Mouse (Mus musculus) left cerebral cortex, adult 18-20 months (tissue): Measurements from ENCODE around the gene Klf16. TPM values are rescaled to one million over a fixed set of nuclear protein-coding genes. Genes with fewer than 3 reads are reported as not detected.
"Not testable (repeated sequence)": the region's sequence is repeated elsewhere in the genome, so short reads cannot be mapped to it uniquely, and the experiment has no call there.

ENCODE experiments used
- DNase-seq, 2 experiments: peaks; one replicate each; pipeline ENCODE4 v3.0.0; 2021 to 2022; ENCODE audit warnings: low spot score in 2 of 2, mixed read lengths in 1 of 2
- total RNA-seq, 2 experiments: library from RNA; stranded (reverse); gene quantifications; 2 replicates each; pipeline ENCODE4 v1.2.3; 2021

Gene Klf16
- total RNA-seq, 2 experiments from 2014 or later, result 54.8 to 68.7 TPM

GRCm38 (mm10) chr10:80606737-80607350, 29.7 kb upstream of the Klf16 start:
- DNase-seq, result no peak

- DNase-seq, result no peak
Measured at GRCm38 (mm10) chr10:80606306-80606705, 29.2 kb upstream of the Klf16 start.

GRCm38 (mm10) chr10:80605721-80606120, 28.6 kb upstream of the Klf16 start, which contains the start of gene Gm49322:
Gene Gm49322, plus strand, starts transcription at chr10:80606021.
- DNase-seq, result not testable (repeated sequence)

GRCm38 (mm10) chr10:80604988-80605387, 27.9 kb upstream of the Klf16 start:
- DNase-seq, result no peak

- no peak for DNase-seq
Measured at GRCm38 (mm10) chr10:80604001-80604509, 26.9 kb upstream of the Klf16 start.

GRCm38 (mm10) chr10:80603364-80603763, 26.2 kb upstream of the Klf16 start:
- no peak for DNase-seq

GRCm38 (mm10) chr10:80602698-80603325, 25.7 kb upstream of the Klf16 start, which contains the start of the genes Scamp4 and Adat3:
Gene Scamp4, plus strand, starts transcription at chr10:80602872.
Gene Adat3, plus strand, starts transcription at chr10:80602880.
- peak; percentile 95 to 96 for DNase-seq

GRCm38 (mm10) chr10:80596318-80596717, 19.2 kb upstream of the Klf16 start:
- no peak for DNase-seq

GRCm38 (mm10) chr10:80589879-80590854, 13.0 kb upstream of the Klf16 start, which contains the start of gene Abhd17a:
Gene Abhd17a, minus strand, starts transcription at chr10:80590341.
- DNase-seq, result peak; percentile 93 to 95

- DNase-seq, result peak in 1 of 2 experiments; percentile 29
Measured at GRCm38 (mm10) chr10:80589127-80589878, 12.2 kb upstream of the Klf16 start.

- DNase-seq, result no peak
Measured at GRCm38 (mm10) chr10:80587305-80587657, 10.2 kb upstream of the Klf16 start.

GRCm38 (mm10) chr10:80586407-80587304, 9.5 kb upstream of the Klf16 start:
- no peak for DNase-seq

- DNase-seq, result no peak
Measured at GRCm38 (mm10) chr10:80585581-80585980, 8.5 kb upstream of the Klf16 start.

GRCm38 (mm10) chr10:80584642-80585552, 7.8 kb upstream of the Klf16 start:
- DNase-seq, result no peak

GRCm38 (mm10) chr10:80584045-80584488, 6.9 kb upstream of the Klf16 start:
- no peak for DNase-seq

- no peak for DNase-seq
Measured at GRCm38 (mm10) chr10:80583047-80583446, 5.9 kb upstream of the Klf16 start.

GRCm38 (mm10) chr10:80578911-80579310, 1.8 kb upstream of the Klf16 start:
- peak in 1 of 2 experiments; percentile 41 for DNase-seq

GRCm38 (mm10) chr10:80578131-80578750, 1.1 kb upstream of the Klf16 start:
- DNase-seq, result peak; percentile 56 to 69
